Mouse (Mus musculus) layer of hippocampus, postnatal 25 days (tissue): Measurements from ENCODE around the gene Gm10273. TPM values are rescaled to one million over a fixed set of nuclear protein-coding genes. Genes with fewer than 3 reads are reported as not detected.
A peak's percentile ranks its signal among the peaks of the same experiment; 100 is the strongest.
"Not testable (repeated sequence)": the region's sequence is repeated elsewhere in the genome, so short reads cannot be mapped to it uniquely, and the experiment has no call there.

Source experiments
- DNase-seq, 2 experiments: peaks; one replicate each; pipeline ENCODE4 v3.0.0; 2022; ENCODE audit warnings: mixed read lengths in 2 of 2, low spot score in 1 of 2; ENCODE audit errors: extremely low spot score in 1 of 2
- total RNA-seq, 2 experiments: library from RNA; stranded (reverse); gene quantifications; 2 replicates each; pipeline ENCODE4 v1.2.3; 2021

Gm10273 gene
- total RNA-seq, result 10 to 100 TPM; 36.5 to 39.6 TPM

GRCm38 (mm10) chr10:59395461-59395860 lies at the start of gene Gm10273:
Gene Gm10273, plus strand, starts transcription at chr10:59395632.
- DNase-seq, result not testable (repeated sequence)

- DNase-seq, result no peak
Measured at GRCm38 (mm10) chr10:59346560-59346959, 48.9 kb upstream of the Gm10273 start.

- DNase-seq, result no peak
Measured at GRCm38 (mm10) chr10:59348200-59348599, 47.2 kb upstream of the Gm10273 start.

- no peak for DNase-seq
Measured at GRCm38 (mm10) chr10:59349536-59349935, 45.9 kb upstream of the Gm10273 start.

- no peak for DNase-seq
Measured at GRCm38 (mm10) chr10:59353065-59353464, 42.4 kb upstream of the Gm10273 start.

GRCm38 (mm10) chr10:59354120-59354519 lies 41.3 kb upstream of the Gm10273 start:
- DNase-seq, result no peak

- DNase-seq, result no peak
Measured at GRCm38 (mm10) chr10:59355020-59355419, 40.4 kb upstream of the Gm10273 start.

GRCm38 (mm10) chr10:59358744-59359143 lies 36.7 kb upstream of the Gm10273 start:
- no peak for DNase-seq

GRCm38 (mm10) chr10:59363208-59363607 lies 32.2 kb upstream of the Gm10273 start:
- DNase-seq, result no peak

GRCm38 (mm10) chr10:59364551-59364950 lies 30.9 kb upstream of the Gm10273 start:
- DNase-seq, result no peak

GRCm38 (mm10) chr10:59365804-59366589 lies 29.4 kb upstream of the Gm10273 start:
- no peak for DNase-seq

- no peak for DNase-seq
Measured at GRCm38 (mm10) chr10:59366746-59367145, 28.7 kb upstream of the Gm10273 start.

GRCm38 (mm10) chr10:59367206-59367605 lies 28.2 kb upstream of the Gm10273 start:
- no peak for DNase-seq

- DNase-seq, result no peak
Measured at GRCm38 (mm10) chr10:59368729-59369128, 26.7 kb upstream of the Gm10273 start.

- no peak for DNase-seq
Measured at GRCm38 (mm10) chr10:59369426-59369825, 26.0 kb upstream of the Gm10273 start.

- no peak for DNase-seq
Measured at GRCm38 (mm10) chr10:59377906-59378305, 17.5 kb upstream of the Gm10273 start.

GRCm38 (mm10) chr10:59378728-59379127 lies 16.7 kb upstream of the Gm10273 start:
- no peak for DNase-seq

GRCm38 (mm10) chr10:59379927-59380326 lies 15.5 kb upstream of the Gm10273 start:
- DNase-seq, result no peak

GRCm38 (mm10) chr10:59380411-59380821 lies 15.0 kb upstream of the Gm10273 start:
- no peak for DNase-seq

- DNase-seq, result not testable (repeated sequence)
Measured at GRCm38 (mm10) chr10:59381563-59381962, 13.9 kb upstream of the Gm10273 start.

GRCm38 (mm10) chr10:59386951-59387350 lies 8.5 kb upstream of the Gm10273 start:
- peak; percentile 18 to 46 for DNase-seq

- no peak for DNase-seq
Measured at GRCm38 (mm10) chr10:59389652-59390051, 5.8 kb upstream of the Gm10273 start.
